Mouse (Mus musculus): ENCODE measurements around the gene Nfic.

Nfic gene

GRCm38 (mm10) chr10:81485060-81485449 is 29.6 kb upstream of the Nfic start:
- no peak for DNase-seq (ENCODE audit: low spot score)

GRCm38 (mm10) chr10:81484441-81485059 is 29.1 kb upstream of the Nfic start:
- no peak for DNase-seq (ENCODE audit: low spot score)

GRCm38 (mm10) chr10:81483983-81484382 is 28.5 kb upstream of the Nfic start:
- no peak for DNase-seq (ENCODE audit: low spot score)

GRCm38 (mm10) chr10:81482533-81482889 is 27.1 kb upstream of the Nfic start, which contains the start of gene Celf5:
Gene Celf5 (minus strand): TSS chr10:81482709.
- no peak for DNase-seq (ENCODE audit: low spot score)

- DNase-seq (ENCODE audit: low spot score): no peak
These were observed 26.4 kb upstream of the Nfic start for GRCm38 (mm10) chr10:81481605-81482532.

- DNase-seq (ENCODE audit: low spot score): no peak
These were observed 19.0 kb upstream of the Nfic start for GRCm38 (mm10) chr10:81474461-81474860.

GRCm38 (mm10) chr10:81473003-81473451 is 17.6 kb upstream of the Nfic start:
- DNase-seq (ENCODE audit: low spot score): no peak

GRCm38 (mm10) chr10:81472403-81473002 is 17.1 kb upstream of the Nfic start:
- DNase-seq (ENCODE audit: low spot score): no peak

GRCm38 (mm10) chr10:81470454-81470853 is 15.0 kb upstream of the Nfic start:
- DNase-seq (ENCODE audit: low spot score): no peak

- DNase-seq (ENCODE audit: low spot score): no peak
These were observed 13.8 kb upstream of the Nfic start for GRCm38 (mm10) chr10:81469253-81469652.

GRCm38 (mm10) chr10:81467670-81468235 is 12.3 kb upstream of the Nfic start:
- DNase-seq (ENCODE audit: low spot score): no peak

- DNase-seq (ENCODE audit: low spot score): no peak
These were observed 11.4 kb upstream of the Nfic start for GRCm38 (mm10) chr10:81466881-81467280.

GRCm38 (mm10) chr10:81466066-81466465 is 10.6 kb upstream of the Nfic start:
- DNase-seq (ENCODE audit: low spot score): no peak

GRCm38 (mm10) chr10:81465265-81465645 is 9.8 kb upstream of the Nfic start:
- no peak for DNase-seq (ENCODE audit: low spot score)

GRCm38 (mm10) chr10:81464405-81465264 is 9.2 kb upstream of the Nfic start:
- DNase-seq (ENCODE audit: low spot score): no peak

GRCm38 (mm10) chr10:81463531-81463930 is 8.1 kb upstream of the Nfic start:
- DNase-seq (ENCODE audit: low spot score): no peak

GRCm38 (mm10) chr10:81462917-81463316 is 7.5 kb upstream of the Nfic start:
- no peak for DNase-seq (ENCODE audit: low spot score)

- no peak for DNase-seq (ENCODE audit: low spot score)
These were observed 7.0 kb upstream of the Nfic start for GRCm38 (mm10) chr10:81462415-81462804.

- DNase-seq (ENCODE audit: low spot score): no peak
These were observed 6.4 kb upstream of the Nfic start for GRCm38 (mm10) chr10:81461673-81462414.

GRCm38 (mm10) chr10:81460951-81461350 is 5.5 kb upstream of the Nfic start:
- no peak for DNase-seq (ENCODE audit: low spot score)

GRCm38 (mm10) chr10:81460471-81460870 is 5.0 kb upstream of the Nfic start:
- no peak for DNase-seq (ENCODE audit: low spot score)

All from ovary, postnatal 10 days (tissue).